Mouse (Mus musculus) liver, postnatal 0 days (tissue): ENCODE data around the gene Csrp2.
A peak's percentile ranks its signal among the peaks of the same experiment; 100 is the strongest.

Experiments
- CTCF ChIP-seq: sonication (generic); IDR thresholded peaks from 2 replicates; pipeline ENCODE4 v1.5.1; 2016; ENCODE audit warnings: antibody characterized with exemption, low read depth
- EP300 ChIP-seq: IDR thresholded peaks from 2 replicates; pipeline ENCODE4 v1.6.1; 2016; ENCODE audit warnings: antibody characterized with exemption, low read depth, mild to moderate bottlenecking

DNA sequence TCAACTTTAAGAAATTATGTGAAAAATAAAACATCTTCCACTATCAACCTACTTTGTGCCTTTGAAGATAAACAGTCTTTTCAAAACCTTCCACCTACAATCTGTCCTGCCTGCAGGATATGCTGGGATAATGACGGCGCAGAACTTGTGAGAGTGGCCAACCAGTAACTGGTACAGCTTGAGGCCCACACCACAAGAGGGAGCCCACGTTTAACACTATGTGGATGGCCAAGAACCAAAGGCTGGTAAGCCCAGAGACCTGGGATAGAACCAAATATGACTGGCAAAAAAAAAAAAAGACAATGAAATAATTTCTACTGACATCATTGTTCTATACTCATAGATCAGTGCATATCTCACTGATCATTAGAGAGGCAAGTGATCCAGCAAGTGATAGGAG, 54.9 kb downstream of the Csrp2 start:
- TF ChIP-seq CTCF (peak; percentile 62), EP300 (no peak)
